Mouse (Mus musculus) CH12.LX (cell line): ENCODE measurements around the gene Pkd1l2. TPM values are rescaled to one million over a fixed set of nuclear protein-coding genes. Genes with fewer than 3 reads are reported as not detected.

ENCODE experiments used
- DNase-seq: peaks from one replicate; pipeline ENCODE4 v3.0.0-alpha.2; 2013; ENCODE audit errors: extremely low read depth
- H3K27ac ChIP-seq: 2 replicates; pipeline ENCODE4 v1.5.1; 2012; ENCODE audit warnings: low read depth, mild to moderate bottlenecking, control low read depth, moderate library complexity; ENCODE audit not compliant: insufficient read depth
- H3K27me3 ChIP-seq: replicated peaks from 2 replicates; pipeline ENCODE3; 2012; ENCODE audit warnings: inconsistent platforms
- H3K36me3 ChIP-seq, 2 experiments: replicated peaks in 1 of 2; 2 replicates each; pipeline versions ENCODE3 to v1.6.1; 2012; ENCODE audit warnings: inconsistent platforms in 1 of 2, low read length in 1 of 2, mild to moderate bottlenecking in 1 of 2, mixed read lengths in 1 of 2, moderate library complexity in 1 of 2; ENCODE audit not compliant: control insufficient read depth in 1 of 2, insufficient read depth in 1 of 2
- H3K4me1 ChIP-seq, 2 experiments: 2 replicates each; pipeline ENCODE4 v1.6.1; 2012; ENCODE audit warnings: inconsistent platforms in 1 of 2, moderate library complexity in 1 of 2; ENCODE audit not compliant: insufficient read depth in 2 of 2, control insufficient read depth in 1 of 2
- H3K4me2 ChIP-seq: 2 replicates; pipeline ENCODE4 v1.6.1; 2012; ENCODE audit warnings: low read depth, mild to moderate bottlenecking, control low read depth; ENCODE audit not compliant: poor library complexity, insufficient read depth, severe bottlenecking
- H3K4me3 ChIP-seq, 3 experiments: fragments of 150-350 bp in 1 of 3; sonication (generic) in 1 of 3; replicated peaks in 1 of 3; 2 replicates each; pipeline versions ENCODE3 to v1.5.1; 2011 to 2012; ENCODE audit warnings: low read depth in 2 of 3, low read length in 2 of 3, mild to moderate bottlenecking in 2 of 3, moderate library complexity in 2 of 3, control low read depth in 1 of 3, improper control_type of control experiment in 1 of 3, inconsistent platforms in 1 of 3, mixed read lengths in 1 of 3; ENCODE audit not compliant: poor library complexity in 1 of 3
- H3K79me2 ChIP-seq: replicated peaks from 2 replicates; pipeline ENCODE4 v1.6.1; 2012; ENCODE audit warnings: mild to moderate bottlenecking, moderate library complexity; ENCODE audit not compliant: control insufficient read depth, poor library complexity, insufficient read depth, severe bottlenecking; ENCODE audit errors: extremely low read depth
- H3K9ac ChIP-seq: 2 replicates; pipeline ENCODE4 v1.6.1; 2012; ENCODE audit warnings: low read depth, mild to moderate bottlenecking, control low read depth, moderate library complexity; ENCODE audit not compliant: insufficient read depth
- H3K9me3 ChIP-seq: replicated peaks from 2 replicates; pipeline ENCODE3; 2012; ENCODE audit warnings: low read length, inconsistent platforms, mixed read lengths
- BHLHE40 ChIP-seq: IDR thresholded peaks from 2 replicates; pipeline ENCODE4 v1.6.1; 2011; ENCODE audit warnings: mild to moderate bottlenecking, low read depth, low read length, improper control_type of control experiment
- CHD1 ChIP-seq: IDR thresholded peaks from 2 replicates; pipeline ENCODE4 v1.6.1; 2012; ENCODE audit warnings: low read depth, low read length, improper control_type of control experiment, inconsistent platforms
- CHD2 ChIP-seq: IDR thresholded peaks from 2 replicates; pipeline ENCODE4 v1.6.1; 2011; ENCODE audit warnings: low read length, improper control_type of control experiment
- ELF1 ChIP-seq: IDR thresholded peaks from 2 replicates; pipeline ENCODE4 v1.6.1; 2014; ENCODE audit warnings: low read depth, mild to moderate bottlenecking, inconsistent platforms, low read length, improper control_type of control experiment
- EP300 ChIP-seq: IDR thresholded peaks from 2 replicates; pipeline ENCODE4 v1.6.1; 2011; ENCODE audit warnings: low read length, improper control_type of control experiment
- GABPA ChIP-seq: IDR thresholded peaks from 2 replicates; pipeline ENCODE4 v1.6.1; 2012; ENCODE audit warnings: low read depth, low read length, improper control_type of control experiment, inconsistent platforms; ENCODE audit not compliant: insufficient replicate concordance
- IRF4 ChIP-seq: IDR thresholded peaks from 2 replicates; pipeline ENCODE4 v1.6.1; 2014; ENCODE audit warnings: low read depth, mild to moderate bottlenecking, inconsistent platforms, low read length, improper control_type of control experiment
- KAT2A ChIP-seq: IDR thresholded peaks from 2 replicates; pipeline ENCODE4 v1.6.1; 2012; ENCODE audit warnings: low read length, improper control_type of control experiment, inconsistent platforms; ENCODE audit not compliant: insufficient replicate concordance
- MAFK ChIP-seq: IDR thresholded peaks from 2 replicates; pipeline ENCODE4 v1.6.1; 2011; ENCODE audit warnings: low read length, improper control_type of control experiment; ENCODE audit not compliant: insufficient replicate concordance
- MAZ ChIP-seq: IDR thresholded peaks from 2 replicates; pipeline ENCODE4 v1.6.1; 2012; ENCODE audit warnings: low read depth, mild to moderate bottlenecking, inconsistent platforms, low read length, improper control_type of control experiment, moderate library complexity
- MEF2A ChIP-seq: IDR thresholded peaks from 2 replicates; pipeline ENCODE4 v1.6.1; 2014; ENCODE audit warnings: low read depth, mild to moderate bottlenecking, inconsistent platforms, low read length, improper control_type of control experiment, borderline replicate concordance
- POLR2A ChIP-seq: IDR thresholded peaks from 2 replicates; pipeline ENCODE4 v1.6.1; 2011; ENCODE audit warnings: low read depth, mild to moderate bottlenecking, improper control_type of control experiment, low read length
- POLR2AphosphoS2 ChIP-seq: IDR thresholded peaks from 2 replicates; pipeline ENCODE4 v1.6.1; 2011; ENCODE audit warnings: low read depth, low read length, improper control_type of control experiment
- SIN3A ChIP-seq: IDR thresholded peaks from 2 replicates; pipeline ENCODE4 v1.6.1; 2012; ENCODE audit warnings: low read length, improper control_type of control experiment, inconsistent platforms
- SMC3 ChIP-seq: IDR thresholded peaks from 2 replicates; pipeline ENCODE4 v1.6.1; 2011; ENCODE audit warnings: low read depth, low read length, improper control_type of control experiment
- TBP ChIP-seq: conservative IDR thresholded peaks from 2 replicates; pipeline ENCODE4 v1.6.1; 2011; ENCODE audit warnings: low read depth, low read length, improper control_type of control experiment
- TCF12 ChIP-seq: IDR thresholded peaks from 2 replicates; pipeline ENCODE4 v1.6.1; 2014; ENCODE audit warnings: low read depth, mild to moderate bottlenecking, inconsistent platforms, low read length, improper control_type of control experiment
- UBTF ChIP-seq: IDR thresholded peaks from 2 replicates; pipeline ENCODE4 v1.6.1; 2012; ENCODE audit warnings: low read depth, mild to moderate bottlenecking, inconsistent platforms, low read length, improper control_type of control experiment, moderate library complexity
- USF1 ChIP-seq: IDR thresholded peaks from 2 replicates; pipeline ENCODE4 v1.6.1; 2014; ENCODE audit warnings: low read depth, mild to moderate bottlenecking, inconsistent platforms, low read length, improper control_type of control experiment
- USF2 ChIP-seq: conservative IDR thresholded peaks from 2 replicates; pipeline ENCODE4 v1.6.1; 2011; ENCODE audit warnings: low read depth, low read length, improper control_type of control experiment
- ZC3H11A ChIP-seq: IDR thresholded peaks from 2 replicates; pipeline ENCODE4 v1.6.1; 2012; ENCODE audit warnings: low read depth, mild to moderate bottlenecking, inconsistent platforms, low read length, improper control_type of control experiment
- ZKSCAN1 ChIP-seq: IDR thresholded peaks from 2 replicates; pipeline ENCODE4 v1.6.1; 2012; ENCODE audit warnings: low read depth, inconsistent platforms, low read length, improper control_type of control experiment, borderline replicate concordance
- ZMIZ1 ChIP-seq: IDR thresholded peaks from 2 replicates; pipeline ENCODE4 v1.6.1; 2012; ENCODE audit warnings: low read depth, mild to moderate bottlenecking, inconsistent platforms, low read length, improper control_type of control experiment
- ZNF384 ChIP-seq: IDR thresholded peaks from 2 replicates; pipeline ENCODE4 v1.6.1; 2012; ENCODE audit warnings: low read depth, low read length, improper control_type of control experiment, inconsistent platforms
- dilution Hi-C: fragments of 300-500 bp; cut with MboI; formaldehyde crosslinking; loops from 2 replicates; pipeline ENCODE4 v1.14.3; 2020; ENCODE audit warnings: low sequenced_read_pairs; ENCODE audit not compliant: extremely low pct_unique_long_range_greater_than_20kb, extremely low pct_ligation_motif_present
- in situ Hi-C: fragments of 300-500 bp; cut with MboI; formaldehyde crosslinking; loops from 3 replicates; pipeline ENCODE4 v1.14.3; 2019; ENCODE audit warnings: low sequenced_read_pairs, low pct_ligation_motif_present, low pct_unique_long_range_greater_than_20kb, mixed read lengths
- polyA plus RNA-seq: library from polyadenylated mRNA; unstranded; fragments of >175 nt; gene quantifications from 2 replicates; pipeline ENCODE4 v1.2.1, GENCODE M21; 2012; ENCODE audit warnings: low read depth; ENCODE audit not compliant: insufficient read length
- total RNA-seq, 2 experiments: library from RNA; depleted of rRNA; stranded (reverse); fragments of 300-350 nt in 1 of 2; fragments of >200 nt in 1 of 2; gene quantifications; 2 replicates each; pipeline ENCODE4 v1.2.3; 2012 to 2014

The Pkd1l2 gene
- total and polyA plus RNA-seq, 3 experiments = 0.06 TPM; not detected in 2

DNA sequence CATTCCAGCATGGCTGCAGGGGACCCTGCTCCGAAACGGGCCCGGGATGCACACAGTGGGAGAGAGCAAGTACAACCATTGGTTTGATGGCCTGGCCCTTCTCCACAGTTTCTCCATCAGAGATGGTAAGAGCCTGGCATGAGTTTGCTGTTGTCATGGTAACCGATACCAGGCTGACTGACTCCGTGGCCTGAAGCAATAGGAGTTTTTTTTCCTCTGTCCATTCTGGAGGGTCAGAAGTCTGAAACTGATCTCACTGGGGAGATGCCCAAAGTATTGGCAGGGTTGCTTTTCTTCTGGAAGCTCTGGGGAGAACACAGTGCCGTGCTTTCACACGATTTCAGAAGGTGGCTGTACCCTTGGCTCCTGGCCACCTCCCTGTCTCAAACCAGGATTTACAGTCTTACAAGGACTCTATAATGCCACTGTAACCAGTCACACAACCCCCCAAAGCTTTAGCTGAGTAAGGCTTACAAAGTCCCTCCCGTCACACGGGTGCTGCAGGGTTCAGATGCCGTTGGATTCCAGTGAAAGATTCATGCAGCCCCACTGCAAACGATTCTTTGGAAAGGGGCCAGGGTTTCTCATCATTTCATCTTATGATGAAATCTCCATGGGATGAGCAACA, 15.4 kb upstream of the Pkd1l2 start:
- no peak overlapping the region for H3K9ac ChIP-seq
- H3K27ac ChIP-seq = no peak overlapping the region
- DNase-seq = no peak
- peaks cover 13% of the 10 kb centered on the region for H3K9me3 ChIP-seq
- in situ Hi-C loops (no loop called here), dilution Hi-C loops (no loop called here)
- peaks cover 18% of the 10 kb centered on the region for H3K27me3 ChIP-seq
- H3K79me2 ChIP-seq = no peaks in the 10 kb centered on the region
- no peaks in the 10 kb centered on the region for H3K36me3 ChIP-seq
- no peaks in the 10 kb centered on the region for H3K4me1 ChIP-seq
- no peak for TF ChIP-seq KAT2A
- no peak for TF ChIP-seq POLR2A
- no peak for TF ChIP-seq ELF1
- TF ChIP-seq MAZ = no peak
- no peak for TF ChIP-seq MEF2A
- no peak for TF ChIP-seq BHLHE40
- TF ChIP-seq IRF4 = no peak
- no peak for TF ChIP-seq ZKSCAN1
- TF ChIP-seq USF2 = no peak
- no peak for TF ChIP-seq SMC3
- TF ChIP-seq, all 38 proteins: peak for 0
- H3K4me3 ChIP-seq = no peak overlapping the region
- H3K4me2 ChIP-seq = no peak overlapping the region

DNA sequence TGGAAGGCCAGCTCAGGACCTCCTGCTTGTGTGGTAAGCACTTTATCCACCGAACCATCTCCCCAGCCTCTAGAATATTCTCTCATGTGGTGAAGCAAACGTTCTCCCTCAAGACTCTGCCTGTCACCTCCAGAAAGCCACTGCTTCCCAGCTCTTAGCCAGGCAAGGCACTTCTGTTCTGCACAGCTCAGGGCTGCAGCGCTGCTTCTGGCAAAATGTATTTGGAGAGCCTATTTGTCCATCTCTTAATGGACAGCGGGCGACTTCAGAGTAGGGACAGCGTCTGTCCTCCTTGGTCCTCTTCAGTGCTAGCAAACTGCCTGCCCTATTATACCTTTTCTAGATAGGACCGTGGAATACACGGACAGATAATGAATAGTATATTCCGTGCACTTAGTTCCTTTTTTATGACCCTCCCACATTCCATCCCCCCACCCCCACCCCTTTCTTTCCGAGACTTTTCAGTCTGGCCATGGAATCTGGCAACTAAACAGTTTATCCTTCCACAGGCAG, 14.9 kb upstream of the Pkd1l2 start:
- H3K36me3 ChIP-seq = no peaks in the 10 kb centered on the region
- DNase-seq = no peak
- H3K27me3 ChIP-seq = peaks cover 14% of the 10 kb centered on the region
- TF ChIP-seq EP300 (no peak), TBP (no peak), ZNF384 (no peak), POLR2AphosphoS2 (no peak), POLR2A (no peak), MEF2A (no peak)
- H3K4me2 ChIP-seq = no peak overlapping the region
- in situ Hi-C loops = no loop called here
- H3K9ac ChIP-seq = no peak overlapping the region
- no peak overlapping the region for H3K4me3 ChIP-seq
- no peaks in the 10 kb centered on the region for H3K4me1 ChIP-seq
- peaks cover 13% of the 10 kb centered on the region for H3K9me3 ChIP-seq
- H3K27ac ChIP-seq = no peak overlapping the region
- dilution Hi-C loops = no loop called here
- no peaks in the 10 kb centered on the region for H3K79me2 ChIP-seq

DNA sequence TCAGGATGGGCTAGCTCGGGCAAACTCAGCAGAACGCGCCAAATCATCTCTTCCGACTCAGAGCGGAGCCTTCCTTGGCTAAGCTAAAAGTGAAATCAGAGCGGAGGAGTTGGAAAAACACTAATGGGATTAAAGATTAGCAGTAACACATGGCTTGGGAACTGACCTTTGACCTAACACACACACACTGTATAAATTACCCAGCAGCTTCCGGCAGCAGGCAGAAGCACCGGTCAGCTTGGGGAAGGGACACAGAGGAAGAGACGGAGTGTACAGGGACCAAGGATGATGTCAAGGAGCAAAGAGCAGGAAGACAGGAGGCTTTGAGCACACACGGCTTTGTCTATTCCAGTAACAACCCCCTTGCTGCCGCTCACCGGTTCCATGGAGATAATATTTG, 13.4 kb upstream of the Pkd1l2 start, which contains the start of gene Bco1:
Gene Bco1 (plus strand): TSS at position 208 of the 400 bp plus-strand sequence.
- H3K36me3 ChIP-seq = no peaks in the 10 kb centered on the region
- no peak within 1 kb of the TSS for H3K4me3 ChIP-seq
- no peak within 1 kb of the TSS for H3K27ac ChIP-seq
- peaks cover 12% of the 10 kb centered on the region for H3K9me3 ChIP-seq
- H3K4me1 ChIP-seq = no peaks in the 10 kb centered on the region; a peak in 1 of 4 replicates
- no peak within 1 kb of the TSS for H3K4me2 ChIP-seq
- H3K9ac ChIP-seq = no peak within 1 kb of the TSS
- no peak for TF ChIP-seq TCF12
- TF ChIP-seq UBTF = no peak
- no peak for TF ChIP-seq CHD1
- no peak for TF ChIP-seq MEF2A
- TF ChIP-seq MAZ = no peak
- no peak for TF ChIP-seq MAFK
- TF ChIP-seq ZC3H11A = no peak
- no peak for TF ChIP-seq USF1
- no peak for TF ChIP-seq GABPA
- TF ChIP-seq ZMIZ1 = no peak
- TF ChIP-seq CHD2 = no peak
- no peak for TF ChIP-seq SIN3A
- TF ChIP-seq, all 38 proteins: peak for 0
- dilution Hi-C loops = no loop called here
- in situ Hi-C loops = no loop called here
- Histone ChIP-seq H3K27me3 (peaks cover 12% of the 10 kb centered on the region), H3K79me2 (no peaks in the 10 kb centered on the region)
- no peak for DNase-seq
